Mouse (Mus musculus) lung, embryonic 16.5 days (tissue): ENCODE data around the gene Cltrn. TPM values are rescaled to one million over a fixed set of nuclear protein-coding genes. Genes with fewer than 3 reads are reported as not detected.

Experiments used
- ATAC-seq: fragments of 200-750 bp; cut with Nextera tagmentation; 2 replicates; pipeline ENCODE4 v1.8.0; 2017; ENCODE audit warnings: low read depth, mild to moderate bottlenecking, moderate library complexity
- H3K27ac ChIP-seq: fragments of 300-500 bp; sonication (generic); 2 replicates; pipeline ENCODE4 v1.5.1; 2014; ENCODE audit warnings: mild to moderate bottlenecking, control low read depth, low read length
- H3K27me3 ChIP-seq: fragments of 300-500 bp; sonication (generic); 2 replicates; pipeline ENCODE4 v1.6.1; 2014; ENCODE audit warnings: low read depth, low read length, mixed read lengths; ENCODE audit not compliant: control insufficient read depth, insufficient read depth
- H3K36me3 ChIP-seq: fragments of 300-500 bp; sonication (generic); 2 replicates; pipeline ENCODE4 v1.6.1; 2014; ENCODE audit warnings: low read length; ENCODE audit not compliant: control insufficient read depth, insufficient read depth
- H3K4me1 ChIP-seq: fragments of 300-500 bp; sonication (generic); replicated peaks from 2 replicates; pipeline ENCODE4 v1.6.1; 2014; ENCODE audit warnings: low read length, mixed read lengths; ENCODE audit not compliant: control insufficient read depth, insufficient read depth
- H3K4me2 ChIP-seq: fragments of 300-500 bp; sonication (generic); 2 replicates; pipeline ENCODE4 v1.6.1; 2014; ENCODE audit warnings: low read depth, low read length, control low read depth
- H3K4me3 ChIP-seq: fragments of 300-500 bp; sonication (generic); 2 replicates; pipeline ENCODE4 v1.5.1; 2014; ENCODE audit warnings: mild to moderate bottlenecking, low read length, control low read depth
- H3K9ac ChIP-seq: fragments of 300-500 bp; sonication (generic); 2 replicates; pipeline ENCODE4 v1.6.1; 2014; ENCODE audit warnings: low read length, control low read depth
- H3K9me3 ChIP-seq: fragments of 300-500 bp; sonication (generic); 2 replicates; pipeline ENCODE4 v1.6.1; 2016; ENCODE audit warnings: low read length; ENCODE audit not compliant: control insufficient read depth
- WGBS: fragments of 180-500 bp; shearing (Covaris S2); extraction: QIAGEN DNeasy Blood & Tissue Kit; methylation state at CpG from one replicate; pipeline ENCODE4 v1.1.7; 2014; 5-methylcytosine and 5-hydroxymethylcytosine counted together
- polyA plus RNA-seq: library from polyadenylated mRNA; unstranded; fragments of >200 nt; fragmentation: Nextera tagmentation; extraction: Ambion mirVana; gene quantifications from 2 replicates; pipeline ENCODE4 v1.2.1, GENCODE M21; 2015

The Cltrn gene
- polyA plus RNA-seq, 1 experiment from 2014 or later, result 0.70 TPM

DNA sequence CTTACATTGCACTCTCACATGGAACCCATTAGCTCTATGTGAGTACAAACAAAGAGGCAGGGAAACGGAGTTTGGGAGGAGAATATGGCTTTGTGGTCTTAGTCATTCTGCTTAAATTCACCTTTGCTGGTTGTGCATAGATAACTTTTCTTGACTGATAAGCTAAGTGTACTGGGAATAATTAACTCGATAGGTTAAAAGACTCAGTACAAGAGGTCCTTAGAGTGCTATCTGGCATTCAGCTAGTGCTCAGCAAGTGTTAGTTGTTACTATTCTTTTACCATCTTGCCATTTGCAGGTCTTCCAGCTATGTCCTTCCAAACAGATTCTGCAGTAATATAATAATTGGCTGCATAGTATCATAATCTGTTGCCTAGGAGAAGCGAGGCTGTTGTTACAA, 22.5 kb downstream of the Cltrn start:
- Histone ChIP-seq H3K36me3 (no peaks in the 10 kb centered on the region), H3K4me1 (no peaks in the 10 kb centered on the region), H3K27ac (no peak overlapping the region), H3K9me3 (no peaks in the 10 kb centered on the region), H3K4me2 (no peak overlapping the region), H3K27me3 (no peaks in the 10 kb centered on the region; the same call in 1 of the 2 replicates), H3K4me3 (no peak overlapping the region), H3K9ac (no peak overlapping the region)
- 58% methylated on average over 3 of the region's 3 CpGs for WGBS
- ATAC-seq, result no peak

DNA sequence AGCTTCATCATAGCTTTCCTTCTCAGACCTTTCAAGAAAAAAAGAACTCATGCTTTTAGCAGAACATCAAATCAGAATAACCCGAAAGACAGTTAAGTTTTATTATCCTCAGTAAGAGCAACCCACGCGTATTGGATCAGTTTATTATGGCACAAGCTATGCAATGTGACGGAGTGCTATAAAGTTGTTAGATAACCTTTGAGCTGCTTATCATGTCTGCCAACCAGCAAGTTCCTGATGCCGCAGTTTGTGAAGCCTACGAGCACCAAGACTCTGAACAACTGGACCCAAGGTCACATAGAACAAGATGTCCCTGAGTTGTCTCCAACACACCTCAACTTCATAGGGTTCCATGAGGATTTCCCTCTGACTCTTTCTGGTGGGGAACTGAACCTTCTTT, 25.1 kb downstream of the Cltrn start:
- no peak for ATAC-seq
- WGBS, result 80% methylated on average over 6 of the region's 6 CpGs

DNA sequence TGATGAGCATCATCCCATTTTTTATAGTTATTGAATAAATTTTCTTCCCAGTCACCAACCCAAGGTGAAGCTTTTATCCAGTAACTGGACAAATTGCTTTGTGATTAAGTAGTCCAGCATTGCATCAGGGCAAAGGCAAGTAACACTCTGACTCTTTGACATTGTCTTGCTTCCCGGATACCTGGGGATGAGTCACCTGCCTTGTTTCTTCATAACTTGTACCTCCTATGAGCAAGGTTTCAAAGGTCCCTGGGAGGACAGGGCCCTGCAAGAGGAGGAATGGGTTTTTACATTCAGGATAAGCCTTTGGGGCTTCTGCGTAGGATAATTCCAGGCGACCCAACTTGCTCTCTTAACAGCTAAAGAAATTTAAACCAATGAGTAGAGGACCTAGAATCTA, 35.3 kb downstream of the Cltrn start:
- WGBS, result 89% methylated on average over 3 of the region's 3 CpGs
- H3K4me1 ChIP-seq, result no peaks in the 10 kb centered on the region
- H3K9ac ChIP-seq, result no peak overlapping the region
- H3K9me3 ChIP-seq, result no peaks in the 10 kb centered on the region
- H3K27ac ChIP-seq, result no peak overlapping the region
- H3K27me3 ChIP-seq, result no peaks in the 10 kb centered on the region
- no peak for ATAC-seq
- no peak overlapping the region for H3K4me2 ChIP-seq
- H3K36me3 ChIP-seq, result no peaks in the 10 kb centered on the region
- no peak overlapping the region for H3K4me3 ChIP-seq

More for the DNA sequence above, 25.1 kb downstream of the Cltrn start:
- Histone ChIP-seq H3K36me3 (no peaks in the 10 kb centered on the region), H3K4me2 (no peak overlapping the region), H3K9ac (no peak overlapping the region), H3K27me3 (no peaks in the 10 kb centered on the region; the same call in 1 of the 2 replicates), H3K4me3 (no peak overlapping the region), H3K4me1 (no peaks in the 10 kb centered on the region), H3K9me3 (no peaks in the 10 kb centered on the region), H3K27ac (no peak overlapping the region)

DNA sequence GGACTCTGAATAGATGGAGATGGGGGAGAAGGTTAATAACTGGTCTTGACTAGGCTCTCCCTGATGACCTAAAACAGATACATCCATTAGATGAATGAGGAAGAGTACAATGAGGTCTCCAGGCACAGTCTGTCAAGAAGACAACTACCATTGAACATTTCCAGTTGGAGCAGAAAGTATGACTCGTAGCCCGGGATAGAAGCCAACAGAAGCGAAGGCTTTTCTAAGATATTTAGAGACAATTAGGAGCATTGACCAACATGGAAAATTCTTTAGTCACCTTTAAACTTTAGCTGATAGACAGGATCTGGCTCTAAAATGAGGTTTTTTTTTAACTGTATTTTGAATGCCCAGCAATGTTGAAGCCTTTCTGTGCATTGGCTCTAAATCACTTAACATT, 44.9 kb downstream of the Cltrn start:
- H3K36me3 ChIP-seq, result no peaks in the 10 kb centered on the region
- no peak overlapping the region for H3K27ac ChIP-seq
- no peaks in the 10 kb centered on the region for H3K4me1 ChIP-seq
- H3K9me3 ChIP-seq, result no peaks in the 10 kb centered on the region
- peaks cover 2% of the 10 kb centered on the region; the same call in 1 of the 2 replicates for H3K27me3 ChIP-seq
- ATAC-seq, result no peak
- no peak overlapping the region for H3K9ac ChIP-seq
- no peak overlapping the region for H3K4me3 ChIP-seq
- H3K4me2 ChIP-seq, result no peak overlapping the region
- WGBS, result 85% methylated on average over 3 of the region's 3 CpGs

DNA sequence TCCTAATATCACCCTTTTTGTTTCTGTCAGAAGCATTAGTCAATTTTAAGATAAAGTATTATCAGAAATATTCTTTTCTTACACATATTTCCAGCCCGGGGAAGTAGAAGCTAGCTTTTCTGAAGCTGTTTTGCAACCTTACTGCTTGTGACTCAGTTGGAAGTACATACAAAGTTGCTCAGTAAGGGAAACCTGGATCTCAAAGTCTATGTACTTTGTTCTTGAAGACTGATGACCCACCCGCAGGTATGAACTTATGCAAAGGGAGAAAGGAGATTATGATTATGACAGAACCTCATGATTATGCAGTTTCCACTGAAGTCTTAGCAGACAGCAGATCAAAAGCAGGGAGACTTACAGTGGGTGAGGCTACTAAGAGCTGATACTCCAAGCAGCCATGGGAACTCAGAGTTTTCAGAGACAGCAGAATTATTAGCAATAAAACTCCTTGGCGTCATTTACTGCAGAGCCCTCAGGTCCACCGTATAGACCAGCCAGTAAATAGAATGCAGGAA, 46.7 kb downstream of the Cltrn start:
- Histone ChIP-seq H3K27me3 (peaks cover 2% of the 10 kb centered on the region; the same call in 1 of the 2 replicates), H3K4me1 (no peaks in the 10 kb centered on the region), H3K4me3 (no peak overlapping the region), H3K36me3 (no peaks in the 10 kb centered on the region), H3K9me3 (no peaks in the 10 kb centered on the region), H3K4me2 (no peak overlapping the region), H3K27ac (no peak overlapping the region), H3K9ac (no peak overlapping the region)
- no peak for ATAC-seq
- WGBS, result 77% methylated on average over 4 of the region's 4 CpGs

DNA sequence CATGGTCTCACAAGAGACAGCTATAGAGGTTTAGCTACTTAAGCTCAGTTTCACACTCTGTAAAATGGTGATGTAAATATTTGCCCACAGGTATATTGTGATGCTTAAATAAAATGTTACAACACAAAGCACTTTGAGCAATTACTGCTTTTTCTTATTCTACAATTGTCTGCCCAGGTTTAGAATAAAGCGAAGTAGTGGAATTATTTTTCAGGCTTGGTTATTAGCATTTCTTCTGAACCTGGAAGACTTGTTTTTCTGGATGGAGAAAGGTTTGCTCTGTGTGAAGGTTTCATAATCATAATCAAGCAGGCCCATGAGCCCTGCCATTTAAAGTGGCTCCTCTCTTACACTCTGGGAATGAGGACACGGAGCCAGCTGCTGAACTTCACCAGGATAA, 50.4 kb downstream of the Cltrn start, which contains the start of gene Ace2:
Gene Ace2, plus strand, starts transcription at position 301 of the 400 bp plus-strand sequence.
- Histone ChIP-seq H3K9me3 (no peaks in the 10 kb centered on the region), H3K4me1 (no peaks in the 10 kb centered on the region), H3K4me3 (no peak within 1 kb of the TSS), H3K36me3 (no peaks in the 10 kb centered on the region), H3K27me3 (peaks cover 2% of the 10 kb centered on the region; the same call in 1 of the 2 replicates), H3K27ac (no peak within 1 kb of the TSS), H3K9ac (no peak within 1 kb of the TSS), H3K4me2 (no peak within 1 kb of the TSS)
- 77% methylated on average over 2 of the region's 2 CpGs for WGBS
- no peak for ATAC-seq

DNA sequence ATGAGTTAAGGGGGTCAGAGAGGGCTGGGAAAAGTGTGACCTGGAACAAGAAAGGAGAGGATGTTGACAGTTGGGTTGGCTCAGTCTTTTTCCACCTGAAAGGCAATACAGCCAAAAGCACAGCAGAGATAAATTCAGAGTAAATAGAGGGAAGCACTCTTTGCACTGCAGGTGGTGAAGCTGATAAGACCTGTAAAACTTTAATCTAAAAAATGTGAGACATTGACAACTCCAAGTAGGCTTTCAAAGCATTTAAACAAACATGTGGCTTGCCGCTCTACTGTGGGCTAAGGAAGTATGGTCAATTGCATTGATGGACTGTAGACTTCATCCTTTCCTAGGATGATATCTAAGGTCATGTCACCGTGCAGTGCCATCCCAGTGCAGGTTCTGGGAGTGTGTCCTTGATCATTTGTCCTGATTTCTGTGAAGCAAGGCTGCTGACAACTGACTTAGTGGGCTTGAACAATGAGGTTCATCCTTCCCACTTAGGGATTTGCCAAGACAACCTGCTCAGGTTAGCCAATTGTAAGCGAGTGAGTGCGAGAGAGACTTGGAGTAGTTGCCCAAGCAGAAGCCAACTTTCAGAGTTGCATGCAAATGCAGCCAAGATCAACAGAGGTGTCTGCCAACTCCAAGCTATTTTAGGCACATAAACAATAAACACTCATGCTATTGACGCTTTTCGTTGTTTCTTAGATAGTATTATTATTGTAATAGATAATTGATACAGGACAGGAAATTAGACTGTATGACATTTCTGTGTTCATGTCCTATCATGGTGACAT, 57.0 kb downstream of the Cltrn start:
- Histone ChIP-seq H3K4me1 (no peaks in the 10 kb centered on the region), H3K9me3 (no peaks in the 10 kb centered on the region), H3K27me3 (no peaks in the 10 kb centered on the region; the same call in 1 of the 2 replicates), H3K9ac (no peak overlapping the region), H3K27ac (no peak overlapping the region), H3K4me2 (no peak overlapping the region), H3K4me3 (no peak overlapping the region), H3K36me3 (no peaks in the 10 kb centered on the region)
- WGBS, result 50% methylated on average over 6 of the region's 6 CpGs
- no peak for ATAC-seq

DNA sequence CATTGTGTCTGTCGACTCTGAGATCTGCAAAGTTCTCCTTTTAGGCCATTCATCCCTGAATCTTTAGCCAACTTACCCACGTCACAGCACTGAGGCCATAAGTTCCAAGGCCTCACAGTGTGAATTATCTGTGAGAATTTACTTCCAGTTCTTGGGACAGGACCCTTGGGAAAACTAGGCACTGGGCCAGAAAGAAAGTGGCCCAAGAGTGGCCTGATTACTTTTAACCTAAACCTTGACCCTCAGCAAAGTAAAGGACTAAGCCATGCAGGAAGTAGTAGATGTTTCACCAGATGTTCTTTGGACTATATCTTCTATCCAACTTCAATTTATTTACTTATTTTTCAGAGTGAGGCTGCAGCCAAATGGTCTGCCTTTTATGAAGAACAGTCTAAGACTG, 64.1 kb downstream of the Cltrn start:
- no peaks in the 10 kb centered on the region; the same call in 1 of the 2 replicates for H3K27me3 ChIP-seq
- no peaks in the 10 kb centered on the region for H3K36me3 ChIP-seq
- no peak overlapping the region for H3K4me2 ChIP-seq
- H3K27ac ChIP-seq, result peak overlapping the region; percentile 44; the same call in 1 of the 2 replicates
- H3K4me3 ChIP-seq, result no peak overlapping the region
- no peaks in the 10 kb centered on the region for H3K9me3 ChIP-seq
- H3K4me1 ChIP-seq, result no peaks in the 10 kb centered on the region
- ATAC-seq, result peak; percentile 69
- WGBS, result 40% methylated on average over 2 of the region's 2 CpGs
- H3K9ac ChIP-seq, result no peak overlapping the region

DNA sequence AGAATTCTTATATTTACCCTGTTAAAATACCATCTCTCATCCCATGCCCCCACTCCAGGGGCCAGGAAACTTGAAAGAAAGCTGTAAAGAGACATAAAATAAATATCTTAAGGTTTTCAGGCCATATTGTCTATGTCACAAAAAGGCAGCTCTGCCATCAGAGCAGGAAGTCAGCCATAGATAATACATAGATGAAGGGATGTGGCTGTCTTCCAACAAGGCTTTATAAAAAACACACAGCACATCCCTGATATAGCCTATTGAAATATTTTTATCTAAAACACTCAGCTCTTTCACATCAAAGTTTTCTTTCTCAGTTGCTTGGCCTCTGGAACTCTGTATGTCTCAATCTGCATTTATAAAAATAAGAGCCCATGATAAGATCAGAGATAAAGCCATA, 65.0 kb downstream of the Cltrn start:
- no peak overlapping the region for H3K4me2 ChIP-seq
- H3K9me3 ChIP-seq, result no peaks in the 10 kb centered on the region
- no peaks in the 10 kb centered on the region for H3K36me3 ChIP-seq
- no peaks in the 10 kb centered on the region for H3K4me1 ChIP-seq
- H3K4me3 ChIP-seq, result no peak overlapping the region
- H3K9ac ChIP-seq, result no peak overlapping the region
- H3K27ac ChIP-seq, result no peak overlapping the region
- H3K27me3 ChIP-seq, result no peaks in the 10 kb centered on the region; the same call in 1 of the 2 replicates
- ATAC-seq, result peak; percentile 45; the same call in 1 of the 2 replicates
